Mouse (Mus musculus) naive thymus-derived CD4-positive, alpha-beta T cell, adult 5 months (primary cell): ENCODE measurements around the gene Pde5a. TPM values are rescaled to one million over a fixed set of nuclear protein-coding genes. Genes with fewer than 3 reads are reported as not detected.

Experiments used
- polyA plus RNA-seq: library from polyadenylated mRNA; unstranded; fragments of 100-300 nt; shearing (Covaris generic); gene quantifications from one replicate; pipeline ENCODE4 v1.2.1, GENCODE M21; 2017

Gene Pde5a
- 0.67 TPM for polyA plus RNA-seq

GRCm38 (mm10) chr3:122728852-122729600 is at the start of gene Pde5a:
TSS of gene Pde5a (plus strand) at chr3:122728947.

GRCm38 (mm10) chr3:122894772-122895171 is 166.0 kb downstream of the Pde5a start, which contains the start of gene Fabp2:
TSS of gene Fabp2 (plus strand) at chr3:122895072.

Other genes starting within 250 kb of the Pde5a start
- gene Fnbp1l, start 109.2 kb upstream of the Pde5a start, polyA plus RNA-seq = 0.80 TPM
- gene Fabp2, start 166.1 kb downstream of the Pde5a start, polyA plus RNA-seq = not detected
- gene Gm10959, start 190.4 kb downstream of the Pde5a start, polyA plus RNA-seq = not detected
- gene 1810037I17Rik, start 195.3 kb downstream of the Pde5a start, polyA plus RNA-seq = 55.3 TPM